Mouse (Mus musculus): ENCODE measurements around the gene Trpm3.
A peak's percentile ranks its signal among the peaks of the same experiment; 100 is the strongest.

Gene Trpm3

DNA sequence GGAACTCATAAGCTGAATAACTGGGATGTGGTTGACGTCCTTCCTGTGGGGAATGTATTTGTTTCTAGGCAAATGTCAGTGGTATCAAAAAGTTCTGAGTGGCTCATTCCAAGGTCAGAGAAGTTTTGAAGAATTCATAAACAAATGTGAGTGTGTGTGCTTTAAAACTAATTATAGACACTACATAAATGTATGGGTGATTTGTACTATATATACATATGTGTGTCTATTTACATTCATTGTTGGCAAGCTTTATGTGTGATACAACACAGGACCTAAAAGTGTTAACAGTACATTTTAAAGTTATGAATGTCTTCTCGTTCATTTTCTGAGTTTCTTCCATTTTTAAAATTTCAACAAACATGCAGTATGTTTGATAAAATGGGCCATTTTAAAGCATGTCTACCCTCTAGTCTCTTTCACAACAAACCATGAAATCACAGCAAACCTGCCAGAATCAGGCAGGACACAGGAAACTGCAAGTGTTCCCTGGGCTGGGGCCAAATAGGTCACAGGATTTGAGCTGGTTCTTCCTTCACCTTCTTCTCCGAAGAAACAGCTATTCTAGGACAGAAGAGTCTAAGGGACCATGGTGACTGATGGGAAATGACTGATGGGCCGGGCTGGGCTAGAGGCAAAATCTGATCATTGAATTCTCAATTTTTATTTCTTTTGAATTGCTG is 334.3 kb downstream of the Trpm3 start:
- no peak for DNase-seq (ENCODE audit: low spot score)

DNA sequence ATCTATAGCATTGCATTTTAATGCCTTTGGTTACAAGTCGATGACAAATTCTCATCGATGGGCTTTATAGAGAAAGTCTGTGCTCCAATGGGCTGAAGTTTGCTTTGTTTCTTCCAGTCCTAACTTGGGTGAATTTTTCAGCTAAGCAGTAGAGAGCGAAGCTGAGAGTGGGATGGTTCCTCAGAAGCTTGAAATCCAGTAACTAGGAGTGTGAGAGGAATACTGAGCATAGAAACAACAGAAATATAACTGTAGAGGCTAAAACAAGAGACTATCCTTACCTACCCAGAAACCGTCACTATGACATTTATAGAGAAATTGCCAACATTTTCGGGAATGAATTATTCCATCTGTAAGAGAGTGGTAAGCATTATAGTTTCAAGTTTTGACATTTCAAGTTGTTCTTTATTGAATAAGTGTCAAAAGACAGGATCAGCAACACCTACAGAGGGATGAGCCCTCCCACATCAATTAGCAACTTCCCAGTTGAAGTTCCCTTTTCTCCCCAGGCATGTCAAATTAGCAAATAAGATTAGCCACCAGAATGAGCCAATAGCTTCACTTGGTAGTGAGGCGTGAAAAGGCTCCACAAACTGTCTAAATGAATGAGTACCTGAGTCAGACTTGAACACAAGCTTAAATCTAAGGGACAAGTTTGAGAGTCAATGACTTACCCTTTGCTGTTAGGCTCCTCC is 339.6 kb downstream of the Trpm3 start:
- DNase-seq (ENCODE audit: low spot score) = no peak

- no peak for DNase-seq (ENCODE audit: low spot score)
Measured at GRCm38 (mm10) chr19:22503469-22503868, 364.6 kb downstream of the Trpm3 start.

DNA sequence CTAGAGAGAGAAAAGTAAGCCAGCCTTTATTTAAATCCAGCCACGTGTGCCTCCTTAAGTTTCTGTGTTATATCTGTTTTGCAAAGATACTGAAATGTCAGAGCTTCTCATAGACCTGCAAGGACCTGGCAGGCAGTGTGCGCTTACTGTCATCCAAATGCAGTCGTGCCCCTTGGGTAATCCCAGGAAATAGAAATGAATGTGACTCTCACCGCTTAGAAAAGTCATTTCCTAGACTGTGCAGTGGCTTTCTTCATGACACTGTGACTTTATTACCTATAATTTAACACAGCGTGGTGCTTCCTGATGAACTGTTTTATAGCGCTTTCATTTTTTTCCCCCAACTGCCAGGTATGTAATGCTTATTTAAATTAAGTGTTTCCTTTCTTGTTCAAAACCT is 379.7 kb downstream of the Trpm3 start:
- DNase-seq (ENCODE audit: low spot score) = no peak

GRCm38 (mm10) chr19:22527944-22528343 is 389.1 kb downstream of the Trpm3 start:
- DNase-seq (ENCODE audit: low spot score) = no peak

- no peak for DNase-seq (ENCODE audit: low spot score)
Measured at GRCm38 (mm10) chr19:22542990-22543709, 404.3 kb downstream of the Trpm3 start.

DNA sequence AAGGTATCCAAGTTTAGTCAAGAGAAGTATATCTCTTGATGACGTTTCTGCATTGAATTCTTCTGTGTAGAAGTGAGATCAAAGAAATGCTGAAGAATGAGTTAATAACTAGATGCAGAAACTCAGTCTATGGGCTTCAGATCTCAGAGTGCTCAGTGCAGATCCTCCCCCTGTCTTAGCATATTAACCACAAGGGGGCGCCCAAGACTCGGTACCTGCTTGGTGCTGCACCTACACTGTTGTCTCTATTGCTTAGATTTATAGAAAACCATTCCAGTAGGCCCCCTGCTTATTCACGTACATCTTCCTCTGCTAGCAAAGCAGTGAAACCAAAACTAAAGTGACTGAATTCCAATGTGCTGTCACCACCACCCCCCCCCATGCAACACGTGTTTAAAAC is 413.3 kb downstream of the Trpm3 start:
- DNase-seq (ENCODE audit: low spot score) = peak; percentile 75

DNA sequence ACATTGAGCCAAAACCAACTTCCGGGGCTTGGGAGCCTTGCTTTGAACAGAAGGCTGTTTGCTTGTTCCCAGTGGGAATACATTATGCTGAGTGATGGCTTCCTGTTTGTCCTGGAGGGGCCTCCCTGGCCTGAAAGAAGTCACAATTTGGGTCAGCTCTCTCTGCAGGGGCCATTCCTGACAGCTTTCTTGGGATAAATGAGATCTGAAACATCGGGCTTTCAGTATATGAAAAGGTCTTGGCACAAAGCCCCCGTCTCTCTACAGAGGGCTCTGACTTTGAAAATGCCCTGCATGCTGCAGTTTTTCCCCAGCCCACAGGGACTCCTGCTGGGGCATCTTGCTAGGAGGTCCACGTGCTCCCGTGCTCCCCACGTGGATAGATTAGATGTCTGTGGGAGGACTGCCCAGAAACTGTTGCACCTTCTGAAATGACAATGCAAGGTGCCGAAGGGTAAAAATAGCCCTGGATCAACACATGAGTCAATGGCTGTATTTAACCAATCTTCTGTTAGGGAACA is 415.6 kb downstream of the Trpm3 start:
- DNase-seq (ENCODE audit: low spot score) = peak; percentile 66

GRCm38 (mm10) chr19:22572396-22572795 is 433.6 kb downstream of the Trpm3 start:
- DNase-seq (ENCODE audit: low spot score) = no peak

DNA sequence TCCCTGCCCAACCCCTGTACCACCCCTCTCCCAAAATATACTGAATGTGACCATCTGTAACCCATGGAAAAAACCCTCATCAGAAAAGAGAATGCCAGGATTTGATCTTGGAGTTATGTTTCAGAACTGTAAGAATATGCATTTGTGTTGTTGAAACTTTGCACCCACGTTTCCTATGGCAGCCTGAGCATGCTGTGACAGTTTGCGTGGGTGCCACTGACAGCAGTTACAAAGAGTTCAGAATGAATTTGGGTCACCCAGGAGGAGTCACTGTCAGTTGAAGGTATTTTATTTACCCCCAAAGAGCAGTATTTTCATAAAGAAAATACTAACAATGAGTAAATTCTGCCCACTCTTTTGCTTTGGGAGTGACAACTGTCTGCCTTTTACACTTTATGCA is 434.0 kb downstream of the Trpm3 start:
- DNase-seq (ENCODE audit: low spot score) = no peak

DNA sequence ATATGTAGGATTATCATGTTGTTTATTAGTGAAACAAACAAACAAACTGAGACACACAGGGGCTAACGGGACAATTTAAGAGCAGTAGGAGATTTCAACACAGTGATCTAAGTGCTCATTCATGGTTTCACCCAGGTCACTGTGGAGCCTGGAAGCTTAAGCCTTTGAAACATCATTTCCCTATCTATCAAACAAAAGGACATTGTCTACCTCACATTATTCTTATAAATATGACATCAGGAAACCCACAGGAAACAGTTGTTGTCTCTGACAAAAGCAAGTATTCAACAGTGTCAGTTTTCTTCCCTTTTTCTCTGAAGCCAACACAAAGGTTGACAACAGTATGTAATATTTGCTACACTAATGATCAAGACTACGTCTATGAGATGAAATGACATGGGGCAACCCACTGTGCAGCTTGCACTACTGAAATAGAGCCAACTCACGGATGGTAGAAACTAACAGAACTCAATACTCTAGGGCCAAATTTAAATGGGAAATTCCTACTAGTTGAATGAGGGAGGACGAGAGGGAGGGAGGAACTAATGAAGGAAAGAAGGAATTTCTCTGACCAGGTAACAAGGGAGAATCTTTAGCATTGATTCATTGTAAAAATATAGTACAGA is 443.4 kb downstream of the Trpm3 start:
- DNase-seq (ENCODE audit: low spot score) = no peak

- no peak for DNase-seq (ENCODE audit: low spot score)
Measured at GRCm38 (mm10) chr19:22594492-22594891, 455.6 kb downstream of the Trpm3 start.

DNA sequence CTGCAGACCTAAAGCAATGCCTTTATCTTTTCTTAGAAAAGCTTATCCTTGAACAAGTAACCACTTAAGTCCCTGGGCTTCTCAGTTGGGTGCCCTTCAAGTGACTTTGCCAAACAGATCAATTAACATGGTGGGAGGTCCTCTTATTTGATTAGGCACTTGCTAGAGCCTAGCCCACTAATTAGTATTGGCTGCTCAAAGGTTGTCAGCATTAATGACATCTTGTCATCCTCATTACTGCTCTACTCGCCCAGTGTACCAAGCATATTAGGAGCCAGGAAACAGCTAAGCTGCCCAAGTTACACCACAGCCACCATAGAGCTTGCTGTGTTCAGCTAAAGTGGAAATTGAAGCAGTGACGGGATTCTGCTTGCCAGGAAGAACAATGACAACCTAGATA is 456.4 kb downstream of the Trpm3 start:
- peak; percentile 10 for DNase-seq (ENCODE audit: low spot score)

DNA sequence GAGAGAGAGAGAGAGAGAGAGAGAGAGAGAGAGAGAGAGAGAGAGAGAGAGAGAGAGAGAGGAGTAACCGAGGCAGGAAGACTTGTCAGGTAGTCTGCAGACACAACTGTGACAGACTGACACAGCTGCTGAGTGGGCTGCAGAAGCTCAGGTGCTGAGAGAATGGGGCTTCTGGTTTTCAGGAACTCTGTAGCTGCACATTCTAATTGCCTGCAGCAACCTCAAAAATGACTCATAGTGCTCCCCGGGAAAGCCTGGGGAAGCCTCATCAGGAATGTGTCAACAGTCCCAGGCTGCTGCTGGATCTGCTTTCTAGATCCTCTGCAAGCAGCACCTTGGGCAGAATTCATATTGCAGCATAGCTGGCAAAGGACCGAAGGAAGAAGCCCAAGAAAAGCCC is 457.9 kb downstream of the Trpm3 start:
- DNase-seq (ENCODE audit: low spot score) = no peak

- no peak for DNase-seq (ENCODE audit: low spot score)
Measured at GRCm38 (mm10) chr19:22604322-22604721, 465.5 kb downstream of the Trpm3 start.

DNA sequence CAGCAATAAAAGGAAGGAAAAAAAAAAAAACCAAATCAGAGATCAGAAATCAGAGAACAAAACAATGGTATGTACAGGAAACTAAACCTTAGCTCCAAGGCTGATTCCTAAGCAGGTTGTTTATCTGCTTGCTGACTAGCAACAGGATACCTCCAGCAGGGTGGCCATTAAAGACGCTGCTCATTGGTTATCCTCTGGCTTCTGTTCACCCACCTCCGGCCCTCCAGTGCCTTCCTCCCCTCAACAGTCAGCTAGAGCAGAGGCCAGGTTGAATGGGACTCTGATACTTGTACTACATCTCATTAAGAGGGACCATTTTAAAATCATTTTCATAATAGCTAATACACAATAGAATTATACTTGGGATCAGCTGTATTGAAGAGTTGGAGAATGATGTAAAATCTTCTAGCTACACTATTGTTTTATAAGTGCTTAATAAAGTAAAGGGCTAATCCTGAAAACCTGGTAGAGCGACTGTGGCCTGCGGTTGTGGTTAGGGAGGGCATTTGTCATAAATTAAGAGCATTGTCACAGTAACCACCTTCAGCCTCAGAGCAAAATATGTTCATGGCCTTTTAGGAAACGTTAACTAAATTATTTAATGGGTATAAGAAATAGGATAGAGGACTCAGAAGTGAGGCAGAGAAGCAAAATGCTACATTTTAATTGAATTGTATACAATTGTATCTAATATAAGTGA is 469.3 kb downstream of the Trpm3 start:
- DNase-seq (ENCODE audit: low spot score) = no peak

DNA sequence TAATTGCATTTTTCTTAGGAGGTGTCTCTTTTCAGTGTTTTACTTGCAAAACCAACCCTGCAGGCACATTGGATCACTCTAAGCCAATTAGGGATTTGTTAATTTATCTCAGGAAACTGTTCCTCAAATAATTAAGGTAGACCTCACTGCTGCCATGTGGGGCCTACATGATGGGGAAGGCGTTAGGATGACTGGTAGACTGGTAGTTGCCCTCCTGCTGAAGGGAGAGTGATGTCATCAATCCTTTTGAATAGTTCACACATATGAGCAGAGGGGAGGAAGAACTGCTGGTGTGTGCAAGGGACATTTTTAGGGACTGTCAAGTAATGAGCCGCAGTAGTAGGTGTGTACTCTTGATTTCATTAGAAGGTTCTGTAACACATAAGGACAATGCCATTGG is 472.8 kb downstream of the Trpm3 start:
- no peak for DNase-seq (ENCODE audit: low spot score)

- no peak for DNase-seq (ENCODE audit: low spot score)
Measured at GRCm38 (mm10) chr19:22615367-22615766, 476.5 kb downstream of the Trpm3 start.

DNA sequence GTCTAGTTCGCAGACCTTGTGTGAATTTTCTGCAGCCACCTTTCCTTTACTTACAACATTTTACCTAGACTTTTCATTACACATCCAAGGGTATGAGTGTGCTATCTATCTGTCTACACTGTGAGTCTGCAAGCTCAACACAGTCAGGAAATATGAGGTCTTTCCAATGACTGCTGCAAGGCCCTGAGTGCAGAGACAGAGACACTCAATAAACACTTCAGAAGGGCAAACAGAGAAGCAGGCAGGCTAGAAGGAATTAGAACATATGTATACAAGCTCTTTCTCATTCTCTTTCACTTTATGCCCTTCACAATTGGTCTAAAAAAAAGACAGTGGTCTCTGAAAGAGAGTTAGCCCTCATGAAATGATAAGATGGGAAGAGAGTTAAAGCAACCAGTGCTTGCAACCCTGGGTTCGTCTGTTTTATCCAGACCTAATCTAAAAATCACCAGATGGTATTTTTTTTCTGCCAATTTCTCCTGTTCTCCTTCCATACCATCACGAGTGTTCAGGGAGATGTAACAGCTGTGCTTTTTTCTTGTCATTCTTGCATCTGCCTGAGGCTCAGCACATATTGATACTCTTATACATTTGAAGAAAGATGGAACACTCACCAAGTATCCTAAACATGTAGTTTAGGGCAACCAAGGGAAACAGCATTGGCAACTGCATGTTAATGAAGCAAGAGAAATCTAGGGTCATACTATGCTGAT is 486.1 kb downstream of the Trpm3 start:
- DNase-seq (ENCODE audit: low spot score) = no peak

- DNase-seq (ENCODE audit: low spot score) = no peak
Measured at GRCm38 (mm10) chr19:22628878-22629277, 490.0 kb downstream of the Trpm3 start.

DNA sequence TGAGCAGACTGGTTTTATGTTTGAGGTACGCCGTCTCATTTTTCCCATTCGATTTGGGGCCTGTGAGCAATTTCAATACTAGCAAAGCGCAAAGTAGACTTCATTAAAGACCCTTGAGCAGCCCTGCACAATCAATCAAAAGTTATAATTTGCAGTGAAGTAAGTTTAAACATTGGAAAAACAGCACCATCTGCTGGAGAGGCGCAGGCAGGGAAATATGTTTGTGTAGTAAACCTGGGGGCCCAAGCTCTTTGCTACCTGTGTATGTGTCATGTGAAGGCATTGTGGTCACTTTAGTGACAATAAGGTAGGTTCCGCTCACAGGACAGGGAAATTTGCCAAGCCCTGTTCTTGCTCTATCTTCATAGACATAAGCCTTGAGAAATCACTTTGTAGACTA is 492.5 kb downstream of the Trpm3 start:
- peak; percentile 42 for DNase-seq (ENCODE audit: low spot score)
